Mouse (Mus musculus): ENCODE measurements around the gene Tbcb. TPM values are rescaled to one million over a fixed set of nuclear protein-coding genes. Genes with fewer than 3 reads are reported as not detected.

Gene Tbcb
- polyA plus RNA-seq (2012), result 2.6 and 4.1 TPM in 2 replicates

GRCm38 (mm10) chr7:30231669-30232454, at the start of gene Tbcb, which contains the start of gene Polr2i:
TSS of gene Tbcb (minus strand) at chr7:30232272.
TSS of gene Polr2i (plus strand) at chr7:30231948.
- Histone ChIP-seq H3K4me1 (ENCODE audit: control insufficient read depth) (peaks cover 28% of the 10 kb centered on the region), H3K27me3 (ENCODE audit: control insufficient read depth) (no peaks in the 10 kb centered on the region), H3K36me3 (ENCODE audit: control insufficient read depth) (peaks cover 32% of the 10 kb centered on the region), H3K9me3 (ENCODE audit: control insufficient read depth, low read length) (no peaks in the 10 kb centered on the region), H3K4me3 (replicated peaks) (peak within 1 kb of the TSS; percentile 79)
- no peak for TF ChIP-seq TAL1 (IDR thresholded peaks at IDR 0.05; ENCODE audit: low read length)
- no peak for TF ChIP-seq GATA1 (IDR thresholded peaks at IDR 0.05; ENCODE audit: low read length)

GRCm38 (mm10) chr7:30281522-30281921, 49.5 kb upstream of the Tbcb start:
- H3K4me1 ChIP-seq (ENCODE audit: control insufficient read depth), result peaks cover 45% of the 10 kb centered on the region
- H3K27me3 ChIP-seq (ENCODE audit: control insufficient read depth), result no peaks in the 10 kb centered on the region; the same call in 1 of the 2 replicates
- no peaks in the 10 kb centered on the region for H3K9me3 ChIP-seq (ENCODE audit: control insufficient read depth, low read length)
- TF ChIP-seq TAL1 (IDR thresholded peaks at IDR 0.05; ENCODE audit: low read length) (no peak), GATA1 (IDR thresholded peaks at IDR 0.05; ENCODE audit: low read length) (no peak)
- peaks cover 13% of the 10 kb centered on the region for H3K36me3 ChIP-seq (ENCODE audit: control insufficient read depth)
- H3K4me3 ChIP-seq (replicated peaks), result no peak overlapping the region

- H3K36me3 ChIP-seq (ENCODE audit: control insufficient read depth), result peaks cover 16% of the 10 kb centered on the region
- H3K27me3 ChIP-seq (ENCODE audit: control insufficient read depth), result no peaks in the 10 kb centered on the region
- peak overlapping the region; percentile 83 for H3K4me3 ChIP-seq (replicated peaks)
- TF ChIP-seq GATA1 (IDR thresholded peaks at IDR 0.05; ENCODE audit: low read length) (no peak), TAL1 (IDR thresholded peaks at IDR 0.05; ENCODE audit: low read length) (no peak)
- H3K9me3 ChIP-seq (ENCODE audit: control insufficient read depth, low read length), result no peaks in the 10 kb centered on the region
- peaks cover 45% of the 10 kb centered on the region for H3K4me1 ChIP-seq (ENCODE audit: control insufficient read depth)
Observed at GRCm38 (mm10) chr7:30280670-30281138, 48.6 kb upstream of the Tbcb start.

- H3K36me3 ChIP-seq (ENCODE audit: control insufficient read depth), result peaks cover 20% of the 10 kb centered on the region
- H3K4me3 ChIP-seq (replicated peaks), result peak within 1 kb of the TSS; percentile 83
- H3K27me3 ChIP-seq (ENCODE audit: control insufficient read depth), result no peaks in the 10 kb centered on the region
- H3K9me3 ChIP-seq (ENCODE audit: control insufficient read depth, low read length), result no peaks in the 10 kb centered on the region
- peaks cover 45% of the 10 kb centered on the region for H3K4me1 ChIP-seq (ENCODE audit: control insufficient read depth)
- TF ChIP-seq TAL1 (IDR thresholded peaks at IDR 0.05; ENCODE audit: low read length), result no peak
- TF ChIP-seq GATA1 (IDR thresholded peaks at IDR 0.05; ENCODE audit: low read length), result no peak
Observed at GRCm38 (mm10) chr7:30279951-30280669, 48.0 kb upstream of the Tbcb start, which contains the start of the genes Thap8 and Wdr62. TSS of gene Thap8 (plus strand) at chr7:30280094. TSS of gene Wdr62 (minus strand) at chr7:30280419.

- TF ChIP-seq TAL1 (IDR thresholded peaks at IDR 0.05; ENCODE audit: low read length) (no peak), GATA1 (IDR thresholded peaks at IDR 0.05; ENCODE audit: low read length) (no peak)
- H3K4me3 ChIP-seq (replicated peaks), result peak overlapping the region; percentile 83
- H3K27me3 ChIP-seq (ENCODE audit: control insufficient read depth), result no peaks in the 10 kb centered on the region
- peaks cover 45% of the 10 kb centered on the region for H3K4me1 ChIP-seq (ENCODE audit: control insufficient read depth)
- H3K9me3 ChIP-seq (ENCODE audit: control insufficient read depth, low read length), result no peaks in the 10 kb centered on the region
- peaks cover 25% of the 10 kb centered on the region for H3K36me3 ChIP-seq (ENCODE audit: control insufficient read depth)
Observed at GRCm38 (mm10) chr7:30279536-30279935, 47.5 kb upstream of the Tbcb start.

- Histone ChIP-seq H3K4me1 (ENCODE audit: control insufficient read depth) (peaks cover 45% of the 10 kb centered on the region), H3K27me3 (ENCODE audit: control insufficient read depth) (no peaks in the 10 kb centered on the region), H3K4me3 (replicated peaks) (peak overlapping the region; percentile 83), H3K36me3 (ENCODE audit: control insufficient read depth) (peaks cover 32% of the 10 kb centered on the region), H3K9me3 (ENCODE audit: control insufficient read depth, low read length) (no peaks in the 10 kb centered on the region)
- TF ChIP-seq GATA1 (IDR thresholded peaks at IDR 0.05; ENCODE audit: low read length) (no peak), TAL1 (IDR thresholded peaks at IDR 0.05; ENCODE audit: low read length) (no peak)
Observed at GRCm38 (mm10) chr7:30278911-30279310, 46.8 kb upstream of the Tbcb start.

- Histone ChIP-seq H3K4me1 (ENCODE audit: control insufficient read depth) (peaks cover 24% of the 10 kb centered on the region), H3K36me3 (ENCODE audit: control insufficient read depth) (peaks cover 76% of the 10 kb centered on the region), H3K9me3 (ENCODE audit: control insufficient read depth, low read length) (no peaks in the 10 kb centered on the region), H3K27me3 (ENCODE audit: control insufficient read depth) (no peaks in the 10 kb centered on the region), H3K4me3 (replicated peaks) (no peak overlapping the region)
- TF ChIP-seq TAL1 (IDR thresholded peaks at IDR 0.05; ENCODE audit: low read length) (no peak), GATA1 (IDR thresholded peaks at IDR 0.05; ENCODE audit: low read length) (no peak)
Observed at GRCm38 (mm10) chr7:30274383-30274782, 42.3 kb upstream of the Tbcb start.

- TF ChIP-seq TAL1 (IDR thresholded peaks at IDR 0.05; ENCODE audit: low read length), result no peak
- no peak for TF ChIP-seq GATA1 (IDR thresholded peaks at IDR 0.05; ENCODE audit: low read length)
- H3K4me1 ChIP-seq (ENCODE audit: control insufficient read depth), result no peaks in the 10 kb centered on the region
Observed at GRCm38 (mm10) chr7:30269641-30270040, 37.6 kb upstream of the Tbcb start.

GRCm38 (mm10) chr7:30266780-30267179, 34.7 kb upstream of the Tbcb start:
- Histone ChIP-seq H3K4me3 (replicated peaks) (no peak overlapping the region), H3K27me3 (ENCODE audit: control insufficient read depth) (no peaks in the 10 kb centered on the region), H3K36me3 (ENCODE audit: control insufficient read depth) (peaks cover 94% of the 10 kb centered on the region), H3K9me3 (ENCODE audit: control insufficient read depth, low read length) (no peaks in the 10 kb centered on the region), H3K4me1 (ENCODE audit: control insufficient read depth) (no peaks in the 10 kb centered on the region)
- TF ChIP-seq TAL1 (IDR thresholded peaks at IDR 0.05; ENCODE audit: low read length) (no peak), GATA1 (IDR thresholded peaks at IDR 0.05; ENCODE audit: low read length) (no peak)

More at GRCm38 (mm10) chr7:30269641-30270040, 37.6 kb upstream of the Tbcb start:
- Histone ChIP-seq H3K9me3 (ENCODE audit: control insufficient read depth, low read length) (no peaks in the 10 kb centered on the region), H3K4me3 (replicated peaks) (no peak overlapping the region), H3K27me3 (ENCODE audit: control insufficient read depth) (no peaks in the 10 kb centered on the region), H3K36me3 (ENCODE audit: control insufficient read depth) (peaks cover 97% of the 10 kb centered on the region)
